Mouse (Mus musculus): ENCODE results near the gene Pbx2. TPM values are rescaled to one million over a fixed set of nuclear protein-coding genes. Genes with fewer than 3 reads are reported as not detected.
A peak's percentile ranks its signal among the peaks of the same experiment; 100 is the strongest.

Pbx2 gene
- total RNA-seq, 2 experiments from 2014 or later: 14.0 to 14.6 TPM

GRCm38 (mm10) chr17:34628644-34628967 lies 37.5 kb downstream of the Pbx2 start:
- intact Hi-C loops (cut with DNase I): no loop called here
- TF ChIP-seq CTCF (IDR thresholded peaks at IDR 0.05): no peak
- Histone ChIP-seq H3K4me3 (peak overlapping the region; percentile 94), H3K27ac (peak overlapping the region; percentile 96)
- peak; percentile 20 for DNase-seq

- intact Hi-C loops (cut with DNase I): no loop called here
- H3K27ac ChIP-seq: peak within 1 kb of the TSS; percentile 96
These were observed 38.2 kb downstream of the Pbx2 start, which contains the start of gene Prrt1 for GRCm38 (mm10) chr17:34629221-34629751. Gene Prrt1, plus strand, starts transcription at chr17:34629533.

GRCm38 (mm10) chr17:34629796-34630603 lies 38.9 kb downstream of the Pbx2 start:
- no peak for TF ChIP-seq CTCF (IDR thresholded peaks at IDR 0.05)
- DNase-seq: no peak
- Histone ChIP-seq H3K4me3 (peak overlapping the region; percentile 94), H3K27ac (peak overlapping the region; percentile 96; the same call in 1 of the 2 replicates)
- intact Hi-C loops (cut with DNase I): no loop called here

More at GRCm38 (mm10) chr17:34629221-34629751, 38.2 kb downstream of the Pbx2 start, which contains the start of gene Prrt1:
- H3K4me3 ChIP-seq: peak within 1 kb of the TSS; percentile 94
- no peak for DNase-seq
- TF ChIP-seq CTCF (IDR thresholded peaks at IDR 0.05): no peak

- Histone ChIP-seq H3K4me3 (peak overlapping the region; percentile 94), H3K27ac (no peak overlapping the region)
- peak; percentile 31 for DNase-seq
- no peak for TF ChIP-seq CTCF (IDR thresholded peaks at IDR 0.05)
- intact Hi-C loops (cut with DNase I): no loop called here
These were observed 39.8 kb downstream of the Pbx2 start for GRCm38 (mm10) chr17:34630761-34631301.

- no peak for TF ChIP-seq CTCF (IDR thresholded peaks at IDR 0.05)
- peak overlapping the region; percentile 73 for H3K4me3 ChIP-seq
- peak overlapping the region; percentile 69 for H3K27ac ChIP-seq
- intact Hi-C loops (cut with DNase I): no loop called here
- DNase-seq: peak; percentile 33
These were observed 40.6 kb downstream of the Pbx2 start for GRCm38 (mm10) chr17:34631647-34632046.

- intact Hi-C loops (cut with DNase I): no loop called here
- Histone ChIP-seq H3K4me3 (peak overlapping the region; percentile 73), H3K27ac (peak overlapping the region; percentile 69)
- TF ChIP-seq CTCF (IDR thresholded peaks at IDR 0.05): no peak
- DNase-seq: peak; percentile 83
These were observed 41.2 kb downstream of the Pbx2 start for GRCm38 (mm10) chr17:34632261-34632691.

GRCm38 (mm10) chr17:34635671-34636070 lies 44.6 kb downstream of the Pbx2 start:
- Histone ChIP-seq H3K4me3 (no peak overlapping the region), H3K27ac (no peak overlapping the region)
- DNase-seq: no peak
- no peak for TF ChIP-seq CTCF (IDR thresholded peaks at IDR 0.05)
- intact Hi-C loops (cut with DNase I): no loop called here

GRCm38 (mm10) chr17:34637459-34637858 lies 46.4 kb downstream of the Pbx2 start:
- intact Hi-C loops (cut with DNase I): no loop called here
- H3K4me3 ChIP-seq: no peak overlapping the region
- no peak overlapping the region for H3K27ac ChIP-seq
- no peak for TF ChIP-seq CTCF (IDR thresholded peaks at IDR 0.05)
- DNase-seq: peak; percentile 9

- intact Hi-C loops (cut with DNase I): loop anchor here (10.0 kb wide), 1 partner anchor 195 kb away; the partner anchor contains the start of genes Dxo and Stk19
- peak overlapping the region; percentile 38; the same call in 1 of the 2 replicates for H3K27ac ChIP-seq
- TF ChIP-seq CTCF (IDR thresholded peaks at IDR 0.05): no peak
- DNase-seq: peak; percentile 14
- no peak overlapping the region for H3K4me3 ChIP-seq
These were observed 48.6 kb downstream of the Pbx2 start for GRCm38 (mm10) chr17:34639461-34640255.

- intact Hi-C loops (cut with DNase I): loop anchor here (10.0 kb wide), 1 partner anchor 194 kb away; the partner anchor contains the start of genes Dxo and Stk19
- H3K27ac ChIP-seq: peak overlapping the region; percentile 73
- peak; percentile 30 for DNase-seq
These were observed 49.9 kb downstream of the Pbx2 start for GRCm38 (mm10) chr17:34640778-34641601.

GRCm38 (mm10) chr17:34641945-34642344 lies 50.9 kb downstream of the Pbx2 start:
- TF ChIP-seq CTCF (IDR thresholded peaks at IDR 0.05): no peak
- peak overlapping the region; percentile 73; the same call in 1 of the 2 replicates for H3K27ac ChIP-seq
- no peak overlapping the region for H3K4me3 ChIP-seq
- intact Hi-C loops (cut with DNase I): loop anchor here (10.0 kb wide), 1 partner anchor 193 kb away; the partner anchor contains the start of genes Dxo and Stk19
- no peak for DNase-seq

More at GRCm38 (mm10) chr17:34640778-34641601, 49.9 kb downstream of the Pbx2 start:
- TF ChIP-seq CTCF (IDR thresholded peaks at IDR 0.05): peak; percentile 18; the same call in 1 of the 2 replicates
- no peak overlapping the region for H3K4me3 ChIP-seq

Measured in gastrocnemius, adult 2 months (tissue).